Mouse (Mus musculus) lung, embryonic 16.5 days (tissue): ENCODE results near the gene Dock2. TPM values are rescaled to one million over a fixed set of nuclear protein-coding genes. Genes with fewer than 3 reads are reported as not detected.

ENCODE experiments used
- ATAC-seq: fragments of 200-750 bp; cut with Nextera tagmentation; 2 replicates; pipeline ENCODE4 v1.8.0; 2017; ENCODE audit warnings: low read depth, mild to moderate bottlenecking, moderate library complexity
- H3K27ac ChIP-seq: fragments of 300-500 bp; sonication (generic); 2 replicates; pipeline ENCODE4 v1.5.1; 2014; ENCODE audit warnings: mild to moderate bottlenecking, control low read depth, low read length
- H3K27me3 ChIP-seq: fragments of 300-500 bp; sonication (generic); 2 replicates; pipeline ENCODE4 v1.6.1; 2014; ENCODE audit warnings: low read depth, low read length, mixed read lengths; ENCODE audit not compliant: control insufficient read depth, insufficient read depth
- H3K36me3 ChIP-seq: fragments of 300-500 bp; sonication (generic); 2 replicates; pipeline ENCODE4 v1.6.1; 2014; ENCODE audit warnings: low read length; ENCODE audit not compliant: control insufficient read depth, insufficient read depth
- H3K4me1 ChIP-seq: fragments of 300-500 bp; sonication (generic); replicated peaks from 2 replicates; pipeline ENCODE4 v1.6.1; 2014; ENCODE audit warnings: low read length, mixed read lengths; ENCODE audit not compliant: control insufficient read depth, insufficient read depth
- H3K4me2 ChIP-seq: fragments of 300-500 bp; sonication (generic); 2 replicates; pipeline ENCODE4 v1.6.1; 2014; ENCODE audit warnings: low read depth, low read length, control low read depth
- H3K4me3 ChIP-seq: fragments of 300-500 bp; sonication (generic); 2 replicates; pipeline ENCODE4 v1.5.1; 2014; ENCODE audit warnings: mild to moderate bottlenecking, low read length, control low read depth
- H3K9ac ChIP-seq: fragments of 300-500 bp; sonication (generic); 2 replicates; pipeline ENCODE4 v1.6.1; 2014; ENCODE audit warnings: low read length, control low read depth
- H3K9me3 ChIP-seq: fragments of 300-500 bp; sonication (generic); 2 replicates; pipeline ENCODE4 v1.6.1; 2016; ENCODE audit warnings: low read length; ENCODE audit not compliant: control insufficient read depth
- WGBS: fragments of 180-500 bp; shearing (Covaris S2); extraction: QIAGEN DNeasy Blood & Tissue Kit; methylation state at CpG from one replicate; pipeline ENCODE4 v1.1.7; 2014; 5-methylcytosine and 5-hydroxymethylcytosine counted together
- polyA plus RNA-seq: library from polyadenylated mRNA; unstranded; fragments of >200 nt; fragmentation: Nextera tagmentation; extraction: Ambion mirVana; gene quantifications from 2 replicates; pipeline ENCODE4 v1.2.1, GENCODE M21; 2015

Dock2 gene
- polyA plus RNA-seq, 1 experiment from 2014 or later, result 1.9 TPM

- Histone ChIP-seq H3K4me3 (no peak overlapping the region), H3K4me2 (no peak overlapping the region), H3K4me1 (no peaks in the 10 kb centered on the region), H3K27me3 (no peaks in the 10 kb centered on the region), H3K9me3 (no peaks in the 10 kb centered on the region), H3K27ac (no peak overlapping the region), H3K9ac (no peak overlapping the region), H3K36me3 (no peaks in the 10 kb centered on the region)
- WGBS, result 59% methylated on average over 7 of the region's 7 CpGs
- no peak for ATAC-seq
Observed at GRCm38 (mm10) chr11:34525096-34525891, 258.4 kb downstream of the Dock2 start.

- Histone ChIP-seq H3K36me3 (no peaks in the 10 kb centered on the region), H3K4me2 (no peak overlapping the region), H3K4me3 (no peak overlapping the region), H3K4me1 (no peaks in the 10 kb centered on the region), H3K9ac (no peak overlapping the region), H3K9me3 (no peaks in the 10 kb centered on the region), H3K27me3 (no peaks in the 10 kb centered on the region), H3K27ac (no peak overlapping the region)
- WGBS, result 78% methylated on average over 4 of the region's 4 CpGs
- no peak for ATAC-seq
Observed at GRCm38 (mm10) chr11:34524586-34524985, 259.1 kb downstream of the Dock2 start.

- Histone ChIP-seq H3K9ac (no peak overlapping the region), H3K4me1 (no peaks in the 10 kb centered on the region), H3K36me3 (no peaks in the 10 kb centered on the region), H3K4me2 (no peak overlapping the region), H3K27me3 (no peaks in the 10 kb centered on the region), H3K9me3 (no peaks in the 10 kb centered on the region), H3K27ac (no peak overlapping the region), H3K4me3 (no peak overlapping the region)
- ATAC-seq, result no peak
- WGBS, result 55% methylated on average over 5 of the region's 5 CpGs
Observed at GRCm38 (mm10) chr11:34518566-34518965, 265.1 kb downstream of the Dock2 start.

GRCm38 (mm10) chr11:34516971-34517370 is 266.7 kb downstream of the Dock2 start:
- no peaks in the 10 kb centered on the region for H3K27me3 ChIP-seq
- no peak overlapping the region for H3K4me2 ChIP-seq
- H3K4me3 ChIP-seq, result no peak overlapping the region
- H3K36me3 ChIP-seq, result no peaks in the 10 kb centered on the region
- no peak for ATAC-seq
- no peak overlapping the region for H3K27ac ChIP-seq
- no peaks in the 10 kb centered on the region for H3K9me3 ChIP-seq
- H3K9ac ChIP-seq, result no peak overlapping the region
- 24% methylated on average over 2 of the region's 2 CpGs for WGBS
- no peaks in the 10 kb centered on the region for H3K4me1 ChIP-seq

GRCm38 (mm10) chr11:34515301-34515700 is 268.4 kb downstream of the Dock2 start:
- no peak overlapping the region for H3K27ac ChIP-seq
- no peak overlapping the region for H3K4me2 ChIP-seq
- no peak overlapping the region for H3K4me3 ChIP-seq
- no peaks in the 10 kb centered on the region for H3K9me3 ChIP-seq
- no peak overlapping the region for H3K9ac ChIP-seq
- 20% methylated on average over 4 of the region's 4 CpGs for WGBS
- no peaks in the 10 kb centered on the region for H3K4me1 ChIP-seq
- no peaks in the 10 kb centered on the region for H3K27me3 ChIP-seq
- no peak for ATAC-seq
- no peaks in the 10 kb centered on the region for H3K36me3 ChIP-seq

GRCm38 (mm10) chr11:34506390-34506789 is 277.3 kb downstream of the Dock2 start:
- Histone ChIP-seq H3K27me3 (no peaks in the 10 kb centered on the region), H3K4me1 (no peaks in the 10 kb centered on the region), H3K9me3 (no peaks in the 10 kb centered on the region), H3K9ac (no peak overlapping the region), H3K4me2 (no peak overlapping the region), H3K27ac (no peak overlapping the region), H3K4me3 (no peak overlapping the region), H3K36me3 (no peaks in the 10 kb centered on the region)
- 76% methylated on average over 1 of the region's 1 CpGs for WGBS
- no peak for ATAC-seq

- no peaks in the 10 kb centered on the region for H3K9me3 ChIP-seq
- H3K4me2 ChIP-seq, result no peak overlapping the region
- no peak overlapping the region for H3K4me3 ChIP-seq
- ATAC-seq, result no peak
- WGBS, result 67% methylated on average over 1 of the region's 1 CpGs
- H3K4me1 ChIP-seq, result no peaks in the 10 kb centered on the region
- no peak overlapping the region for H3K9ac ChIP-seq
- H3K27ac ChIP-seq, result no peak overlapping the region
- no peaks in the 10 kb centered on the region for H3K36me3 ChIP-seq
- no peaks in the 10 kb centered on the region for H3K27me3 ChIP-seq
Observed at GRCm38 (mm10) chr11:34499663-34500062, 284.0 kb downstream of the Dock2 start.

- Histone ChIP-seq H3K4me2 (no peak overlapping the region), H3K4me1 (no peaks in the 10 kb centered on the region), H3K27ac (no peak overlapping the region), H3K27me3 (no peaks in the 10 kb centered on the region), H3K9me3 (no peaks in the 10 kb centered on the region), H3K36me3 (no peaks in the 10 kb centered on the region), H3K9ac (no peak overlapping the region), H3K4me3 (no peak overlapping the region)
- WGBS, result 74% methylated on average over 4 of the region's 4 CpGs
- ATAC-seq, result no peak
Observed at GRCm38 (mm10) chr11:34494682-34495081, 289.0 kb downstream of the Dock2 start.

GRCm38 (mm10) chr11:34492986-34493385 is 290.7 kb downstream of the Dock2 start:
- H3K4me1 ChIP-seq, result no peaks in the 10 kb centered on the region
- ATAC-seq, result no peak
- H3K27me3 ChIP-seq, result no peaks in the 10 kb centered on the region
- H3K4me3 ChIP-seq, result no peak overlapping the region
- H3K9ac ChIP-seq, result no peak overlapping the region
- H3K27ac ChIP-seq, result no peak overlapping the region
- H3K9me3 ChIP-seq, result no peaks in the 10 kb centered on the region
- H3K4me2 ChIP-seq, result no peak overlapping the region
- 80% methylated on average over 3 of the region's 3 CpGs for WGBS
- H3K36me3 ChIP-seq, result no peaks in the 10 kb centered on the region
